In genomic region chr6:119416643-119417042, GRCm38 (mm10) we compare ENCODE assay signal across 13 mouse cellular contexts. TPM values are rescaled to one million over a fixed set of nuclear protein-coding genes. Genes with fewer than 3 reads are reported as not detected.
DNase-seq lines count a peak whose midpoint lies in the region; ATAC-seq and TF ChIP-seq lines count a peak whose summit lies in the region.
"Had no signal": no experiment of that assay in that cellular context is flagged by ENCODE, and none has a peak within 500 bp of the region (broad histone marks: within the 10 kb centered on the region; RNA-seq: fewer than 3 reads in every experiment).

No protein-coding gene starts in this region.

- H3K4me3 ChIP-seq in embryonic facial prominence, embryonic 13.5 days: no peak overlapping the region
- H3K4me3 ChIP-seq in embryonic facial prominence, embryonic 10.5 days: no peak overlapping the region
- H3K4me3 ChIP-seq in left cerebral cortex, adult 2 months: peak overlapping the region; percentile 37
- peak overlapping the region; percentile 81 for H3K4me3 ChIP-seq in brown adipose tissue, adult 24 weeks (ENCODE audit: insufficient read depth, low read depth, low read length)
- peak overlapping the region; percentile 32; the same call in 1 of the 2 replicates for H3K4me3 ChIP-seq in liver, embryonic 15.5 days (replicated peaks)
- H3K4me3 ChIP-seq in kidney, embryonic 16.5 days (ENCODE audit: low read length): no peak overlapping the region; the same call in 1 of the 2 replicates
- H3K4me3 ChIP-seq: midbrain, embryonic 15.5 days; neural tube, embryonic 13.5 days had no signal

- no peak overlapping the region for H3K27ac ChIP-seq in embryonic facial prominence, embryonic 13.5 days
- no peak overlapping the region for H3K27ac ChIP-seq in embryonic facial prominence, embryonic 10.5 days (replicated peaks)
- peak overlapping the region; percentile 72 for H3K27ac ChIP-seq in left cerebral cortex, adult 2 months
- H3K27ac ChIP-seq in brown adipose tissue, adult 24 weeks (replicated peaks; ENCODE audit: low read depth, low read length): peak overlapping the region; percentile 100
- H3K27ac ChIP-seq in liver, embryonic 15.5 days (replicated peaks): no peak overlapping the region
- H3K27ac ChIP-seq in kidney, embryonic 16.5 days (ENCODE audit: low read length): no peak overlapping the region
- H3K27ac ChIP-seq: midbrain, embryonic 15.5 days; neural tube, embryonic 13.5 days had no signal

- H3K27me3 ChIP-seq in embryonic facial prominence, embryonic 13.5 days: no peaks in the 10 kb centered on the region
- H3K27me3 ChIP-seq in embryonic facial prominence, embryonic 10.5 days (replicated peaks; ENCODE audit: low read depth, poor library complexity, severe bottlenecking): no peaks in the 10 kb centered on the region
- H3K27me3 ChIP-seq in liver, embryonic 15.5 days: no peaks in the 10 kb centered on the region
- no peaks in the 10 kb centered on the region for H3K27me3 ChIP-seq in kidney, embryonic 16.5 days (ENCODE audit: insufficient read depth, low read length)
- H3K27me3 ChIP-seq: midbrain, embryonic 15.5 days; neural tube, embryonic 13.5 days had no signal

- no peak for ATAC-seq in embryonic facial prominence, embryonic 13.5 days (ENCODE audit: insufficient number of reproducible peaks, insufficient read depth, low FRiP score, low TSS enrichment, low read depth)
- ATAC-seq in liver, embryonic 15.5 days (ENCODE audit: insufficient read depth): no peak
- no peak for ATAC-seq in kidney, embryonic 16.5 days (ENCODE audit: low FRiP score, low TSS enrichment)
- ATAC-seq: hindbrain, embryonic 16.5 days; midbrain, embryonic 15.5 days had no signal

- no peak for DNase-seq in embryonic facial prominence, embryonic 10.5 days (ENCODE audit: low spot score)
- DNase-seq in left cerebral cortex, adult 2 months (ENCODE audit: extremely low spot score in 1 of 2, low spot score in 2 of 2): no peak
- DNase-seq in left cerebral cortex, adult 18-20 months (ENCODE audit: low spot score in 2 of 2): no peak
- DNase-seq in frontal cortex, postnatal 10 days (ENCODE audit: low spot score in 2 of 2): no peak
- DNase-seq: thymus, postnatal 25 days had no signal

- no peaks in the 10 kb centered on the region for H3K36me3 ChIP-seq in embryonic facial prominence, embryonic 13.5 days
- H3K36me3 ChIP-seq in embryonic facial prominence, embryonic 10.5 days (replicated peaks): no peaks in the 10 kb centered on the region
- H3K36me3 ChIP-seq in liver, embryonic 15.5 days (replicated peaks): no peaks in the 10 kb centered on the region
- no peaks in the 10 kb centered on the region for H3K36me3 ChIP-seq in kidney, embryonic 16.5 days (ENCODE audit: insufficient read depth, low read length)
- H3K36me3 ChIP-seq: midbrain, embryonic 15.5 days; neural tube, embryonic 13.5 days had no signal

- no peak overlapping the region for H3K9ac ChIP-seq in embryonic facial prominence, embryonic 13.5 days
- no peak overlapping the region for H3K9ac ChIP-seq in liver, embryonic 15.5 days
- H3K9ac ChIP-seq in kidney, embryonic 16.5 days (replicated peaks; ENCODE audit: low read length): no peak overlapping the region
- H3K9ac ChIP-seq: lung, embryonic 14.5 days; midbrain, embryonic 15.5 days had no signal

- TF ChIP-seq CTCF in left cerebral cortex, adult 2 months (IDR thresholded peaks at IDR 0.05): no peak

- intact Hi-C loops in left cerebral cortex, adult 2 months (cut with DNase I): no loop called here

- peaks cover 14% of the 10 kb centered on the region; the same call in 1 of the 2 replicates for H3K4me1 ChIP-seq in embryonic facial prominence, embryonic 13.5 days
- H3K4me1 ChIP-seq in embryonic facial prominence, embryonic 10.5 days: peaks cover 25% of the 10 kb centered on the region
- peaks cover 21% of the 10 kb centered on the region for H3K4me1 ChIP-seq in brown adipose tissue, adult 24 weeks (ENCODE audit: control insufficient read depth, insufficient read depth, insufficient read length, low read length)
- H3K4me1 ChIP-seq in liver, embryonic 15.5 days (replicated peaks): peaks cover 19% of the 10 kb centered on the region
- peaks cover 11% of the 10 kb centered on the region; the same call in 1 of the 2 replicates for H3K4me1 ChIP-seq in kidney, embryonic 16.5 days (ENCODE audit: insufficient read depth, low read length)

- no peaks in the 10 kb centered on the region for H3K9me3 ChIP-seq in embryonic facial prominence, embryonic 13.5 days
- H3K9me3 ChIP-seq in embryonic facial prominence, embryonic 10.5 days: no peaks in the 10 kb centered on the region
- H3K9me3 ChIP-seq in liver, embryonic 15.5 days (replicated peaks): no peaks in the 10 kb centered on the region
- no peaks in the 10 kb centered on the region for H3K9me3 ChIP-seq in kidney, embryonic 16.5 days (ENCODE audit: low read length)
- H3K9me3 ChIP-seq: midbrain, embryonic 15.5 days; neural tube, embryonic 13.5 days had no signal

- peak overlapping the region; percentile 52; the same call in 1 of the 2 replicates for H3K4me2 ChIP-seq in embryonic facial prominence, embryonic 13.5 days
- peak overlapping the region; percentile 64; the same call in 1 of the 2 replicates for H3K4me2 ChIP-seq in liver, embryonic 15.5 days
- no peak overlapping the region; the same call in 1 of the 2 replicates for H3K4me2 ChIP-seq in kidney, embryonic 16.5 days (replicated peaks; ENCODE audit: low read depth, low read length)

- WGBS in embryonic facial prominence, embryonic 13.5 days: 61% methylated on average over 6 of the region's 6 CpGs
- 68% methylated on average over 6 of the region's 6 CpGs for WGBS in embryonic facial prominence, embryonic 10.5 days
- WGBS in liver, embryonic 15.5 days (ENCODE audit: insufficient replicate concordance): 47% methylated on average over 6 of the region's 6 CpGs
- 61% methylated on average over 6 of the region's 6 CpGs for WGBS in kidney, embryonic 16.5 days

RNA-seq across cellular contexts. Expression of gene Adipor2, which starts 0.9 kb away (rescaled TPM):
- polyA plus RNA-seq in embryonic facial prominence, embryonic 13.5 days (2015; fragmentation: Nextera tagmentation; extraction: Ambion mirVana): 32.4 and 35.6 TPM in 2 replicates
- 30.9 and 32.0 TPM in 2 replicates for polyA plus RNA-seq in embryonic facial prominence, embryonic 10.5 days (2016; fragmentation: Nextera tagmentation; extraction: Ambion mirVana)
- total RNA-seq in left cerebral cortex, adult 2 months (2021): 10 to 100 TPM; 39.9 to 40.9 TPM
- total RNA-seq in left cerebral cortex, adult 18-20 months (2021): 10 to 100 TPM; 39.3 to 40.0 TPM
- 370 and 390 TPM in 2 replicates for polyA plus RNA-seq in brown adipose tissue, adult 24 weeks (2012; ENCODE audit: insufficient read depth, insufficient read length, missing spikeins)
- 36.5 and 38.5 TPM in 2 replicates for polyA plus RNA-seq in liver, embryonic 15.5 days (2015; fragmentation: Nextera tagmentation; extraction: Ambion mirVana)
- 45.2 and 45.4 TPM in 2 replicates for polyA plus RNA-seq in kidney, embryonic 16.5 days (2015; fragmentation: Nextera tagmentation; extraction: Ambion mirVana)

Comparison
In these comparisons a context has a peak if more than half of its experiments do, and no peak if none do; other contexts are left out.
1. H3K27ac ChIP-seq: peak in left cerebral cortex, adult 2 months (single experiment) and brown adipose tissue, adult 24 weeks (single experiment); none in embryonic facial prominence, embryonic 13.5 days (single experiment), embryonic facial prominence, embryonic 10.5 days (single experiment), liver, embryonic 15.5 days (single experiment) and kidney, embryonic 16.5 days (single experiment).
2. H3K4me3 ChIP-seq: peak in left cerebral cortex, adult 2 months (single experiment), brown adipose tissue, adult 24 weeks (single experiment) and liver, embryonic 15.5 days (single experiment); none in embryonic facial prominence, embryonic 13.5 days (single experiment), embryonic facial prominence, embryonic 10.5 days (single experiment) and kidney, embryonic 16.5 days (single experiment).